Mouse (Mus musculus) embryo, embryonic 10 days (tissue): Measurements from ENCODE around the gene Gm8300.
"Not testable (repeated sequence)": the region's sequence is repeated elsewhere in the genome, so short reads cannot be mapped to it uniquely, and the experiment has no call there.

Experiments
- DNase-seq: peaks from one replicate; pipeline ENCODE4 v3.0.0-alpha.2; 2015; ENCODE audit warnings: low spot score

Gm8300 gene

GRCm38 (mm10) chr12:87514016-87514415 lies at the start of gene Gm8300:
Gene Gm8300, plus strand, starts transcription at chr12:87514316.
- DNase-seq: not testable (repeated sequence)

GRCm38 (mm10) chr12:87464678-87465297 lies 49.3 kb upstream of the Gm8300 start:
- DNase-seq: no peak

GRCm38 (mm10) chr12:87470263-87471136 lies 43.6 kb upstream of the Gm8300 start:
- DNase-seq: peak; percentile 21

GRCm38 (mm10) chr12:87471421-87471963 lies 42.6 kb upstream of the Gm8300 start:
- no peak for DNase-seq

- peak; percentile 96 for DNase-seq
Observed at GRCm38 (mm10) chr12:87471964-87472786, 41.9 kb upstream of the Gm8300 start, which contains the start of gene Snw1. Gene Snw1, minus strand, starts transcription at chr12:87472274.

GRCm38 (mm10) chr12:87474756-87475155 lies 39.4 kb upstream of the Gm8300 start:
- DNase-seq: no peak

GRCm38 (mm10) chr12:87482482-87482881 lies 31.6 kb upstream of the Gm8300 start:
- not testable (repeated sequence) for DNase-seq

GRCm38 (mm10) chr12:87488683-87489082 lies 25.4 kb upstream of the Gm8300 start:
- not testable (repeated sequence) for DNase-seq

GRCm38 (mm10) chr12:87494421-87494820 lies 19.7 kb upstream of the Gm8300 start, which contains the start of gene Gm5788:
Gene Gm5788, plus strand, starts transcription at chr12:87494721.
- not testable (repeated sequence) for DNase-seq

- DNase-seq: not testable (repeated sequence)
Observed at GRCm38 (mm10) chr12:87519616-87520015, 5.5 kb downstream of the Gm8300 start.

- DNase-seq: no peak
Observed at GRCm38 (mm10) chr12:87543927-87544326, 29.8 kb downstream of the Gm8300 start.

- not testable (repeated sequence) for DNase-seq
Observed at GRCm38 (mm10) chr12:87550628-87551027, 36.5 kb downstream of the Gm8300 start.
